Mouse (Mus musculus) neural tube, embryonic 12.5 days (tissue): ENCODE results near the gene Gm815. TPM values are rescaled to one million over a fixed set of nuclear protein-coding genes. Genes with fewer than 3 reads are reported as not detected.

ENCODE experiments used
- ATAC-seq: fragments of 200-750 bp; cut with Nextera tagmentation; 2 replicates; pipeline ENCODE4 v1.8.0; 2017; ENCODE audit warnings: low read depth, mild to moderate bottlenecking, moderate TSS enrichment, moderate library complexity; ENCODE audit not compliant: low FRiP score
- H3K27ac ChIP-seq: fragments of 300-500 bp; sonication (generic); 2 replicates; pipeline ENCODE4 v1.5.1; 2016
- H3K27me3 ChIP-seq: fragments of 300-500 bp; sonication (generic); replicated peaks from 2 replicates; pipeline ENCODE4 v1.6.1; 2016; ENCODE audit warnings: mild to moderate bottlenecking
- H3K36me3 ChIP-seq: fragments of 300-500 bp; sonication (generic); 2 replicates; pipeline ENCODE4 v1.6.1; 2016; ENCODE audit warnings: mild to moderate bottlenecking
- H3K4me1 ChIP-seq: fragments of 300-500 bp; sonication (generic); 2 replicates; pipeline ENCODE4 v1.6.1; 2016
- H3K4me2 ChIP-seq: fragments of 300-500 bp; sonication (generic); replicated peaks from 2 replicates; pipeline ENCODE4 v1.6.1; 2016; ENCODE audit warnings: mild to moderate bottlenecking
- H3K4me3 ChIP-seq: fragments of 300-500 bp; sonication (generic); 2 replicates; pipeline ENCODE4 v1.5.1; 2016
- H3K9ac ChIP-seq: fragments of 300-500 bp; sonication (generic); 2 replicates; pipeline ENCODE4 v1.6.1; 2016; ENCODE audit warnings: mild to moderate bottlenecking
- H3K9me3 ChIP-seq: fragments of 300-500 bp; sonication (generic); 2 replicates; pipeline ENCODE4 v1.6.1; 2016; ENCODE audit warnings: mild to moderate bottlenecking
- WGBS: fragments of 180-500 bp; shearing (Covaris S2); methylation state at CpG from one replicate; pipeline ENCODE4 v1.1.7; 2016; 5-methylcytosine and 5-hydroxymethylcytosine counted together
- polyA plus RNA-seq: library from polyadenylated mRNA; unstranded; fragments of >200 nt; fragmentation: Nextera tagmentation; extraction: Ambion mirVana; gene quantifications from 2 replicates; pipeline ENCODE4 v1.2.1, GENCODE M21; 2016

The Gm815 gene
- polyA plus RNA-seq, 1 experiment from 2014 or later: not detected

GRCm38 (mm10) chr19:26881866-26882427, 3.7 kb upstream of the Gm815 start:
- no peaks in the 10 kb centered on the region for H3K9me3 ChIP-seq
- no peak overlapping the region for H3K4me3 ChIP-seq
- no peak overlapping the region for H3K9ac ChIP-seq
- H3K36me3 ChIP-seq: no peaks in the 10 kb centered on the region
- no peak overlapping the region for H3K27ac ChIP-seq
- peaks cover 6% of the 10 kb centered on the region for H3K4me1 ChIP-seq
- WGBS: 89% methylated on average over 10 of the region's 10 CpGs
- no peaks in the 10 kb centered on the region for H3K27me3 ChIP-seq
- no peak for ATAC-seq
- no peak overlapping the region for H3K4me2 ChIP-seq

- no peak overlapping the region for H3K4me2 ChIP-seq
- no peaks in the 10 kb centered on the region for H3K4me1 ChIP-seq
- 0 out of 2 replicates have a peak, but pooled peaks have one; percentile 53 for ATAC-seq
- no peak overlapping the region for H3K4me3 ChIP-seq
- no peaks in the 10 kb centered on the region for H3K36me3 ChIP-seq
- no peak overlapping the region for H3K9ac ChIP-seq
- no peaks in the 10 kb centered on the region for H3K9me3 ChIP-seq
- no peak overlapping the region for H3K27ac ChIP-seq
- no peaks in the 10 kb centered on the region for H3K27me3 ChIP-seq
- 82% methylated on average over 9 of the region's 9 CpGs for WGBS
These were observed 2.5 kb downstream of the Gm815 start for GRCm38 (mm10) chr19:26888171-26888570.

- ATAC-seq: no peak
- WGBS: 88% methylated on average over 9 of the region's 9 CpGs
These were observed 5.8 kb downstream of the Gm815 start for GRCm38 (mm10) chr19:26891306-26891964.

GRCm38 (mm10) chr19:26892861-26893260, 7.2 kb downstream of the Gm815 start:
- no peaks in the 10 kb centered on the region for H3K4me1 ChIP-seq
- H3K36me3 ChIP-seq: no peaks in the 10 kb centered on the region
- no peaks in the 10 kb centered on the region for H3K9me3 ChIP-seq
- no peak overlapping the region for H3K4me3 ChIP-seq
- no peak overlapping the region for H3K4me2 ChIP-seq
- no peaks in the 10 kb centered on the region for H3K27me3 ChIP-seq
- no peak overlapping the region for H3K9ac ChIP-seq
- no peak for ATAC-seq
- H3K27ac ChIP-seq: no peak overlapping the region
- 74% methylated on average over 5 of the region's 5 CpGs for WGBS

More at GRCm38 (mm10) chr19:26891306-26891964, 5.8 kb downstream of the Gm815 start:
- Histone ChIP-seq H3K36me3 (no peaks in the 10 kb centered on the region), H3K9ac (no peak overlapping the region), H3K4me2 (no peak overlapping the region), H3K4me3 (no peak overlapping the region), H3K27me3 (no peaks in the 10 kb centered on the region), H3K9me3 (no peaks in the 10 kb centered on the region), H3K27ac (no peak overlapping the region), H3K4me1 (no peaks in the 10 kb centered on the region)

GRCm38 (mm10) chr19:26902162-26902561, 16.5 kb downstream of the Gm815 start:
- ATAC-seq: no peak
- Histone ChIP-seq H3K27me3 (no peaks in the 10 kb centered on the region), H3K4me2 (no peak overlapping the region), H3K27ac (no peak overlapping the region), H3K9ac (no peak overlapping the region), H3K4me3 (no peak overlapping the region), H3K9me3 (no peaks in the 10 kb centered on the region), H3K4me1 (0 out of 2 replicates have a peak, but pooled peaks cover 3% of the 10 kb centered on the region), H3K36me3 (no peaks in the 10 kb centered on the region)
- 49% methylated on average over 4 of the region's 4 CpGs for WGBS

GRCm38 (mm10) chr19:26914245-26914644, 28.6 kb downstream of the Gm815 start:
- H3K4me3 ChIP-seq: no peak overlapping the region
- H3K36me3 ChIP-seq: no peaks in the 10 kb centered on the region
- ATAC-seq: no peak
- H3K4me2 ChIP-seq: no peak overlapping the region
- H3K9me3 ChIP-seq: no peaks in the 10 kb centered on the region
- no peaks in the 10 kb centered on the region for H3K4me1 ChIP-seq
- H3K9ac ChIP-seq: no peak overlapping the region
- H3K27me3 ChIP-seq: no peaks in the 10 kb centered on the region
- H3K27ac ChIP-seq: no peak overlapping the region
- 49% methylated on average over 1 of the region's 1 CpGs for WGBS

GRCm38 (mm10) chr19:26920816-26921215, 35.1 kb downstream of the Gm815 start:
- no peak for ATAC-seq
- 79% methylated on average over 2 of the region's 2 CpGs for WGBS

GRCm38 (mm10) chr19:26930295-26931283, 44.9 kb downstream of the Gm815 start:
- no peak overlapping the region for H3K4me3 ChIP-seq
- no peak overlapping the region for H3K27ac ChIP-seq
- no peak overlapping the region for H3K9ac ChIP-seq
- H3K27me3 ChIP-seq: no peaks in the 10 kb centered on the region
- H3K4me2 ChIP-seq: no peak overlapping the region
- WGBS: 32% methylated on average over 6 of the region's 6 CpGs
- H3K36me3 ChIP-seq: no peaks in the 10 kb centered on the region
- no peaks in the 10 kb centered on the region for H3K4me1 ChIP-seq
- no peaks in the 10 kb centered on the region for H3K9me3 ChIP-seq
- no peak for ATAC-seq

More at GRCm38 (mm10) chr19:26920816-26921215, 35.1 kb downstream of the Gm815 start:
- no peaks in the 10 kb centered on the region for H3K4me1 ChIP-seq
- H3K27me3 ChIP-seq: no peaks in the 10 kb centered on the region
- no peak overlapping the region for H3K9ac ChIP-seq
- H3K27ac ChIP-seq: no peak overlapping the region
- H3K9me3 ChIP-seq: no peaks in the 10 kb centered on the region
- H3K4me3 ChIP-seq: no peak overlapping the region
- no peaks in the 10 kb centered on the region for H3K36me3 ChIP-seq
- H3K4me2 ChIP-seq: no peak overlapping the region

GRCm38 (mm10) chr19:26934186-26934585, 48.5 kb downstream of the Gm815 start:
- H3K4me1 ChIP-seq: no peaks in the 10 kb centered on the region

More at GRCm38 (mm10) chr19:26934186-26934585, 48.5 kb downstream of the Gm815 start:
- no peaks in the 10 kb centered on the region for H3K36me3 ChIP-seq
- no peak for ATAC-seq
- no peaks in the 10 kb centered on the region for H3K9me3 ChIP-seq
- H3K27ac ChIP-seq: no peak overlapping the region
- H3K27me3 ChIP-seq: no peaks in the 10 kb centered on the region
- no peak overlapping the region for H3K9ac ChIP-seq
- WGBS: 76% methylated on average over 2 of the region's 2 CpGs
- no peak overlapping the region for H3K4me3 ChIP-seq
- H3K4me2 ChIP-seq: no peak overlapping the region
